Mouse (Mus musculus) urinary bladder, adult 18-20 months (tissue): ENCODE measurements at regions not wholly inside any gene's neighbourhood (a gene's known extent, or its start where the extent isn't known, plus 50 kb on each side); places are given as distances from the start of the nearest gene placed in this dataset.

Experiments used
- DNase-seq, 2 experiments: peaks; one replicate each; pipeline ENCODE4 v3.0.0; 2022; ENCODE audit warnings: low spot score in 2 of 2, mixed read lengths in 2 of 2

- no peak for DNase-seq
Measured at GRCm38 (mm10) chr6:111621684-111622480, 651.7 kb upstream of the Lmcd1 start.

- DNase-seq = no peak
Measured at GRCm38 (mm10) chr6:111622481-111623139, 650.9 kb upstream of the Lmcd1 start.

GRCm38 (mm10) chr6:111623140-111623497, 650.4 kb upstream of the Lmcd1 start:
- no peak for DNase-seq

GRCm38 (mm10) chr6:111625501-111625900, 648.1 kb upstream of the Lmcd1 start:
- no peak for DNase-seq

GRCm38 (mm10) chr6:111652736-111653135, 620.8 kb upstream of the Lmcd1 start:
- DNase-seq = no peak

GRCm38 (mm10) chr6:111659957-111660356, 613.6 kb upstream of the Lmcd1 start:
- DNase-seq = no peak

- DNase-seq = no peak
Measured at GRCm38 (mm10) chr6:111664603-111665002, 609.0 kb upstream of the Lmcd1 start.

GRCm38 (mm10) chr6:111684911-111685310, 588.6 kb upstream of the Lmcd1 start:
- no peak for DNase-seq

GRCm38 (mm10) chr6:111702864-111703263, 570.7 kb upstream of the Lmcd1 start:
- no peak for DNase-seq

GRCm38 (mm10) chr6:111708277-111708676, 565.3 kb upstream of the Lmcd1 start:
- no peak for DNase-seq

- no peak for DNase-seq
Measured at GRCm38 (mm10) chr6:111725969-111726368, 547.6 kb upstream of the Lmcd1 start.

GRCm38 (mm10) chr6:111730381-111730780, 543.2 kb upstream of the Lmcd1 start:
- DNase-seq = no peak

GRCm38 (mm10) chr6:111733926-111734325, 539.6 kb upstream of the Lmcd1 start:
- no peak for DNase-seq

GRCm38 (mm10) chr6:111738983-111739382, 534.6 kb upstream of the Lmcd1 start:
- no peak for DNase-seq

GRCm38 (mm10) chr6:111781710-111782481, 491.7 kb upstream of the Lmcd1 start:
- no peak for DNase-seq

GRCm38 (mm10) chr6:111808611-111809010, 464.9 kb upstream of the Lmcd1 start:
- DNase-seq = no peak

- DNase-seq = no peak
Measured at GRCm38 (mm10) chr6:111813982-111814603, 459.5 kb upstream of the Lmcd1 start.

- DNase-seq = no peak
Measured at GRCm38 (mm10) chr6:111815150-111815549, 458.4 kb upstream of the Lmcd1 start.

GRCm38 (mm10) chr6:111820265-111820664, 453.3 kb upstream of the Lmcd1 start:
- no peak for DNase-seq

- DNase-seq = no peak
Measured at GRCm38 (mm10) chr6:111844321-111844835, 429.2 kb upstream of the Lmcd1 start.

- no peak for DNase-seq
Measured at GRCm38 (mm10) chr6:111866101-111866598, 407.4 kb upstream of the Lmcd1 start.

GRCm38 (mm10) chr6:111882557-111882956, 391.0 kb upstream of the Lmcd1 start:
- DNase-seq = no peak
